Mouse (Mus musculus): ENCODE measurements around the gene Asap2. TPM values are rescaled to one million over a fixed set of nuclear protein-coding genes. Genes with fewer than 3 reads are reported as not detected.

Asap2 gene
- 6.6 TPM for polyA plus RNA-seq (2015; fragmentation: Illumina TruSeq; extraction: RNeasy Lipid Tissue Mini Kit (QIAGEN cat#74804); ENCODE audit: insufficient read depth, low replicate concordance)

DNA sequence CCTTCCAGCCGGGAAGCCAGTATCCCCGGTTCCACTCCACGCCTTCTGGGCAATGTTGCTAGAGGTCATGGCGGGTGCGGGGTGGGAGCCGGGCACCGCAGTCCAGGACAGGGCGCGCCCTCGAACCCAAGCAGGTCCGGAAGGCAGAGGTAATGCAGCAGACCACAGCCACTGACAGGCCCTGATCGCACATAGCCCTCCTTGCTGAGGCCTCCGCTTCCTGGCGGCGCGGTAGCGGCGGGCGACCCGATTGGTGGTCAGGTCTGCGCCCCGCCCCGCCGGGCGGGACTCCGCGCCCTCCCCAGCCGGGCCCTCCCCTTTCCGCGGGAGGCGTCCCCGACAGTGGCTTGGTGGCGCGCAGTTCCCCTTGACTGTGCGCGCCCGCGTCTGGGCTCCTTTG is at the start of gene Asap2:
Gene Asap2 (plus strand): TSS at position 328 of the 400 bp plus-strand sequence.

DNA sequence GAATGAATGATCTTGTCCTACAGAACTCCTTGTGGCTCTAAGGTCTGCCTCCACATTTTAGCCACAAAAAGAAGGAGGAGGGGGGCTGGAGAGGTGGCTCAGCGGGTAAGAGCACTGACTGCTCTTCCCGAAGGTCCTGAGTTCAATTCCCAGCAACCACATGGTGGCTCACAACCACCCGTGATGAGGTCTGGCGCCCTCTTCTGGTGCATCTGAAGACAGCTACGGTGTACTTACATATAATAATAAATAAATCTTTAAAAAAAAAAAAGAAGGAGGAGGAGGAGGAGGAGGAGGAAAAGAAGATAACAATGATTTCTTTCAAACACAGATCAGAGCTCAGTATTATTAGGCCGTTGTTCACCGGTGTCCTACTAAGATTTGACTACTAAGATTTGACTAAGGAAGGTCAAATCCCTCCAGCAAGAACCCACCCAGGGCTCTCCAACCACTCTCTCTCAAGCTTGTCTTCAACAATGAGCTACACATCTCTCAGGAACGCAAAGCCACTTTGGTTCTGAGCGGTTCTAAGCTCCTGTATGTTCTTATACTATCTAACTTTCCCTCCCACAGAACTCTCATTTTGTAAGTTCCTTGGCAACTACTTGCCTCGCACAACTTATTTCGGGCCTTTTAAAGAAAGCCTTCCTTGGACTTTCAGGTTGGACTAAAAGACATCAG is 294.6 kb downstream of the Asap2 start, which contains the start of gene Cpsf3:
Gene Cpsf3 (plus strand): TSS at position 631 of the 681 bp plus-strand sequence.

DNA sequence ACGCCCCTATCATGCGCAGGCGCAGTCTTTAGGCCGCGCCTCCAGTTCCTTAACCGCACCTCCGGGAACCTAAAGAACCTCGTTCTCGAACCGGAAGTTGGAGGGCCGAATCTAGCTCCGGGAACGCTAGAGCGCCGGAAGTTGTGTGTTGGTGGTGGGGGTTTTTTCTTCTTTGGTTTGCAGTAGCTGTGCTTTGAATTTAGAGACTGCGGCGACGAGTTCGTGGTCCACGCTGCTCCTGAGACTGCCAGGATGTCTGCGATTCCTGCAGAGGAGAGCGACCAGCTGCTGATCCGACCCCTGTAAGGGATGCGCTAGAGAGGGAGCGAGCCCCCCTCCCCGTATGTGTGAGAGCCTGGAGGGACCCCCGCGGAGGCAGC is 296.0 kb downstream of the Asap2 start, which contains the start of gene Itgb1bp1:
Gene Itgb1bp1 (minus strand): TSS at position 42 of the 380 bp plus-strand sequence.

DNA sequence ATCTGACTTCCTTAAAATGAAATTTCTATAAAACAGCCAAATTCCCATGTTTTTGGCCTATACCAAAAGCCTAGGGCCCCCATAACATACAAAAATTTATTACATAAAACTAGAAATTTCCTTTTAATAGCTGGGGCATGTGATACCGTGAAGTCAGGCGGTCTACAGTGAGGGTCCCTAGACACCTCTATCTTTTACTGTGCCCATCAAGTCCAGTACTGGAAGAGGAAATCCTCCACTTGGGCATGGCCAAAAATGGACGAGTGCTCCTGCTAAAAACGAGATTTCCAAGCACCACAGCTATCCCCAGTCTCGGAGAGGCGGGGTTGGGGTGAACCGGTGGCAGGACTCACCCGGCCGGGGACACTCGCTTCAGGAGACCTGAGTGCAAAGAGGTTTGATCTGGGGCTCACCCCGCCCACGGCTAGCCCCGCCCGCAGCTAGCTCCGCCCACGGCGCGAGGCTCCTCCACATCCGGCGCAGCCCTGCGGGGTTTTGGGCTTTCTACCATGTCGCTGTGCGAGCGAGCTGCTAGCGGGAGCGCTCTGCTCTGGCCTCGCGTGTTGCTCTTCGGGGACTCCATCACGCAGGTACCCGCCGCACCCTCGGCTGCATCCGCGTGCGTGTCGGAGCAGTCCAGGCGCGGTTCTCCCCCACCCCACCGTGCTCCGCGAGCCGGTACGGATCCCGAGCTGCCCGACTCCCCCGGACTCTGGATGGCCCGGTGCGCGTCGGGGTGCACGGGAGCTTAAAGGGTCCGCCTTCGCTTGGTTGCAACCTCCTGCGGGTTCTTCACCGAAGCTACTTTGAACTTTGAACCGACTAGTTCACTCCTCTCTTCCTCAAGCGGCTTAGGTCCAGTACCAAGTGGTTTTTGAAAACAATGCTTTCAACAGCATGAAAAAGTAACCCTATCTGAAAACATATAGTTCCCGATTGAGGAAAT is 325.9 kb downstream of the Asap2 start, which contains the start of gene Iah1:
Gene Iah1 (plus strand): TSS at position 467 of the 946 bp plus-strand sequence.

